Mouse (Mus musculus): ENCODE results near the gene Bank1.

Gene Bank1

DNA sequence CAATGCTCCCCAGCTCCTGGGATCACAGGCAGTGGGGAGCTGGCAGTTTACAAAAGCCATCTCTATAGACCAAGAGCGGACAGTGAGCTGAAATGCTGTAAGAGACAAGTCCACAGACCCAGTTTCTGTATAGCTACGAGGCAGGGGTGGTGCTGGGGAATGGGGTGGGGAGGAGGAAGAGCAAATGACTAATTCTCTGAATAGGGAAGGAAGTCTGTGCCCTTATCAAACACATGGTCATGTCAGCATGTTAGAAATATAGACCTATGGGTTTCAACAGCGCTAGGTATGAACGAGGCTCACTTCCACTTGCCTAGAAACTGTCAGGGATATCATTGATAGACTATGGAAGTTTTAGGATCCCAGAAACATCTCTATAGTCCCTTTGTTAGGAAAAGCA lies 73.0 kb downstream of the Bank1 start:
- no peak for DNase-seq (ENCODE audit: low spot score in 2 of 2)

GRCm38 (mm10) chr3:136251578-136251977 lies 74.3 kb downstream of the Bank1 start:
- no peak for DNase-seq (ENCODE audit: low spot score in 2 of 2)

- no peak for DNase-seq (ENCODE audit: low spot score in 2 of 2)
These were observed 78.5 kb downstream of the Bank1 start for GRCm38 (mm10) chr3:136247331-136247730.

- DNase-seq (ENCODE audit: low spot score in 2 of 2) = no peak
These were observed 80.9 kb downstream of the Bank1 start for GRCm38 (mm10) chr3:136244931-136245330.

DNA sequence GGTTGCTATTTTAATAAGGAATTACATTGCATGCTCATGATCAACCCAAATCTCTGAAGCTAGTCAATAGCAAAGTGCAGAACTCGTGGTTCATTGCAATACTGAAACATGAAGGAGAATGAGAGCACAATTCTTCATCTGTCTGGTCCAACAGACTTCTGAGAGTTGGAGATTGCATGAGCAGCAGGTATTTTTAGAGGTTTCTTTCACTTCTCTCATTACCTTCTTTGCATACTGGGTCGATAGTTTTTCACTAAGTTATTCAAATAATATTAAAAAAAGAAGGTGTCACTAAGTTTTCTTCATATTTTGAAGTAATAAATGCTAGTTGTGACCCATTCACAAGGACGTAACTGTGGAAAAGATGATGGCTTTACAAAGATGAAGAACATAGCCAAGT lies 87.1 kb downstream of the Bank1 start:
- no peak for DNase-seq (ENCODE audit: low spot score in 2 of 2)

- no peak for DNase-seq (ENCODE audit: low spot score in 2 of 2)
These were observed 92.4 kb downstream of the Bank1 start for GRCm38 (mm10) chr3:136233507-136233906.

GRCm38 (mm10) chr3:136230602-136231151 lies 95.2 kb downstream of the Bank1 start:
- no peak for DNase-seq (ENCODE audit: low spot score in 2 of 2)

GRCm38 (mm10) chr3:136189661-136190228 lies 136.1 kb downstream of the Bank1 start:
- no peak for DNase-seq (ENCODE audit: low spot score in 2 of 2)

DNA sequence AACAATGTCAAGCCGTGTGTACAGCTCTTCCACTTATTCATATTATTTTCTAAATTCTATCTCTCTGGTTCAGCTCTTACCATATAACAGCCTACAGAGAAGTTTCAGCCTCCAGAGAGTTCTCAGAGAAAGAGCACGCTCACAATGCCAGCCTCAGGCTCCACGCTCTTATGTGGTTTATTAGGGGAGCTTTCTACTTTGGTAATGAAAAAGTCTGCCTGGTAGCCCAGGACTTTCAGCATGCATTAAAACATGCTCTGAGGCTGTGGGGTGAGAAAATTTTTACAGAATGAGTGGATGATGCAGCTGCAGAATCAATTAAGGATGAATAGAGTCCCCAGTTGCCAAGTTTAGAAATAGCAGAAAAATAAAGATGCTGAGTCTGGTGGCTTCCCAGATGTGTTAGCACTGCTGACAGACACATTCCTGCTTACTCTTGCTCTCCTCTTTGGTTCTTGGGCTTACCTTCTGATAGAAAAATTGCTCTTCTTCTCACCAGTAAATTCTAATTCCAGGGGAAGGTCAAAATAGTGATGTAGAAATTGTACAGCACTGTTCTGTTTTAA lies 139.2 kb downstream of the Bank1 start:
- no peak for DNase-seq (ENCODE audit: low spot score in 2 of 2)

- DNase-seq (ENCODE audit: low spot score in 2 of 2) = no peak
These were observed 154.2 kb downstream of the Bank1 start for GRCm38 (mm10) chr3:136171631-136172030.

DNA sequence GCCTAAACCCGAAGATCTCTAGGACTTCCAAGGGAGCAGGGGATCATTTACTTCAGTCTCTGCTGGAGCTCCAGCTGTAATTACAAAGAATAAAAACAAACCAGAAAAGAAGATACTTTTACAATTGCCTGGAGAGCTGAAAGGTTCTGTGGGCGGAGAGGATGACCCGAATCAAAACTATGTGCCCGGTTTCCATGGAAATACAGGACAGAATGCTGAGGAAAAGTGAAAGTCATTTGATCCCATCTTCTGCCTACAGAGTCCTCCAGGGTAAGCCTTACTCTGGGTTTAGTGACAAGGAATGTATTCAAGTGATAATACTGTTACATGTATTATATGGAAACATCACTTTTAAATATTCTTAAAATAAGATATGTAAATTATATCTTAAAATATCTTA lies 157.8 kb downstream of the Bank1 start:
- no peak for DNase-seq (ENCODE audit: low spot score in 2 of 2)

- no peak for DNase-seq (ENCODE audit: low spot score in 2 of 2)
These were observed 159.2 kb downstream of the Bank1 start for GRCm38 (mm10) chr3:136166671-136167070.

DNA sequence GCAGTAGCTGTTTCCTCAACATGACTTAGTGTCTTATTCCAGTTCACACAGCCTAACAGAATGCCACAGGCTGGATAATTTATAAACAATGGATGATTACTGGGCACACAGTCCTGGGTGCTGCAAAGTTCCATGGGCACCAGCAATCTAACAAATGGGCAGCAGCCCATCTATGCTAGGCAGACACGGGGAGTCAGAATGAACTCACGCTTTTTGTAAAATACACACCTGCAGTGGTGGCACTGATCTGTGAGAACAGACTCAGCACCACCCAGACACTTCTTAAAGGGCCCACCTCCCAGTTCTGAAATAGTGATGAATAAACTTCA lies 159.9 kb downstream of the Bank1 start:
- no peak for DNase-seq (ENCODE audit: low spot score in 2 of 2)

GRCm38 (mm10) chr3:136165167-136166032 lies 160.5 kb downstream of the Bank1 start:
- DNase-seq (ENCODE audit: low spot score in 2 of 2) = no peak

- DNase-seq (ENCODE audit: low spot score in 2 of 2) = no peak
These were observed 167.8 kb downstream of the Bank1 start for GRCm38 (mm10) chr3:136158059-136158458.

- no peak for DNase-seq (ENCODE audit: low spot score in 2 of 2)
These were observed 170.3 kb downstream of the Bank1 start for GRCm38 (mm10) chr3:136155555-136155954.

DNA sequence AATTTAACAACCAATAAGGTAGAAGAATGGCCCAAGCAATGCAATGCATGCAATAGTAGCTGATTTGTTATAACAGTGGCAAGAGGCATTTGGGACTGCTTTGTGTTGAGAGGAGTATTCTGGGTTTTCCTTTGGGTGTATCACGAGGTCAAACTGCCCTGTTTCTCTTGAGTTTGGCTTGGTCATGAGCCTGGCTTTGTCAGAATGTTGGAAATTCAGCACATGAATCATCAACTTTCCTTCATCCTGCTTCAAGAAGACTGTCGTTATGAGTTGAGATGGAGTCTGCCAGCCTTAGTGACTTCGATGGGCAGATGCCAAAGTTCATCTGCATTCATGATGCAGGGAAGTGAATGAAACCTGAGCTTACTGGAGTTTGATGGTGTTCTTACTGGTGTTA lies 175.0 kb downstream of the Bank1 start:
- no peak for DNase-seq (ENCODE audit: low spot score in 2 of 2)

- DNase-seq (ENCODE audit: low spot score in 2 of 2) = no peak
These were observed 178.7 kb downstream of the Bank1 start for GRCm38 (mm10) chr3:136147166-136147565.

GRCm38 (mm10) chr3:136132013-136132412 lies 193.9 kb downstream of the Bank1 start:
- no peak for DNase-seq (ENCODE audit: low spot score in 2 of 2)

- DNase-seq (ENCODE audit: low spot score in 2 of 2) = no peak
These were observed 210.2 kb downstream of the Bank1 start for GRCm38 (mm10) chr3:136115478-136116215.

DNA sequence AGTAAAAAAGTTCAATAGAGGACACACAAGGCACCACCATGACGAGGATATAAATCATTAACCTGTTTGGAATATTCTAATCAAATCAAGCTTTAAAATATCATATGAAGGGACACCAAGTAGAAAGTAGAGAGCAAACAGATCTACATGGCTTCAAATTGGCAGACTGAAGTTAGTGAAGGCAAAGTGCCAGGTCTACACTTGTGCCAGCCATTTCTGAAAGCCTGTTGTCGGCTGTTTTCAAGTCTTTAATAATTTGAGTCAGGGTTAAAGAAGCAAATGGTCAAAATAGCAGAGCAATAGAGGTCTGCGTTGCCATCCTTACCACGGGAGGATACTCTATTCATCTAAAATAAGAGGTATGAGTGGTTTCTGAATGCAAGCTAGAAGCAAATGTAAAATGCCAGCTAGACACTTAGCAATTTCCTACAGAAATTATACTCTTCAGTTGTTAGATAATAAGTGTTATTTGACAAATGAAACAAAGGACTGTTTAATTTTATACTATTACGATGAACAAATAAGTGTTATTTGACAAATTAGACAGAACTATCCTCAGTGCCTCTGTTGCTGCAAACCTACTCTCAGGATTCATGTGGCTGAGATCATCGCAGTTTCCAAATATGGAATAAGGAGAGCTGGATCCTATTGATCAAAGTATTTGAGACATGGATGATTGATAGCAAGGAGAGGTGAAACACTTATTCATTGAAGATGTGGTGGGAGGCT lies 216.3 kb downstream of the Bank1 start:
- no peak for DNase-seq (ENCODE audit: low spot score in 2 of 2)

GRCm38 (mm10) chr3:136106452-136106851 lies 219.4 kb downstream of the Bank1 start:
- no peak for DNase-seq (ENCODE audit: low spot score in 2 of 2)

All from spleen, postnatal 4 days (tissue).